Mouse (Mus musculus) cerebellum, adult (tissue): ENCODE results near the gene Gm20721.
"Not testable (repeated sequence)": the region's sequence is repeated elsewhere in the genome, so short reads cannot be mapped to it uniquely, and the experiment has no call there.

Experiments
- ATAC-seq: cut with Nextera tagmentation; 2 replicates; pipeline ENCODE4 v1.9.2; 2017; ENCODE audit warnings: mild to moderate bottlenecking, moderate library complexity, mixed read lengths; ENCODE audit not compliant: insufficient number of reproducible peaks, low FRiP score, low TSS enrichment

Gm20721 gene

GRCm38 (mm10) chr2:174331282-174332030 is 15.1 kb downstream of the Gm20721 start:
- ATAC-seq = no peak

GRCm38 (mm10) chr2:174330616-174331191 is 15.8 kb downstream of the Gm20721 start:
- peak; percentile 14; the same call in 1 of the 2 replicates for ATAC-seq

GRCm38 (mm10) chr2:174329663-174330615 is 16.6 kb downstream of the Gm20721 start:
- 0 out of 2 replicates have a peak, but pooled peaks have one; percentile 22 for ATAC-seq

GRCm38 (mm10) chr2:174328926-174329662 is 17.4 kb downstream of the Gm20721 start:
- ATAC-seq = peak; percentile 1; the same call in 1 of the 2 replicates

GRCm38 (mm10) chr2:174328358-174328905 is 18.1 kb downstream of the Gm20721 start:
- ATAC-seq = no peak

GRCm38 (mm10) chr2:174327295-174327981 is 19.1 kb downstream of the Gm20721 start:
- ATAC-seq = peak; percentile 65

GRCm38 (mm10) chr2:174326481-174326880 is 20.0 kb downstream of the Gm20721 start:
- ATAC-seq = no peak

- ATAC-seq = no peak
These were observed 20.5 kb downstream of the Gm20721 start for GRCm38 (mm10) chr2:174325989-174326388.

GRCm38 (mm10) chr2:174316661-174317060 is 29.9 kb downstream of the Gm20721 start:
- no peak for ATAC-seq

- not testable (repeated sequence) for ATAC-seq
These were observed 31.1 kb downstream of the Gm20721 start for GRCm38 (mm10) chr2:174315445-174315844.

GRCm38 (mm10) chr2:174312661-174313060 is 33.9 kb downstream of the Gm20721 start:
- ATAC-seq = no peak

GRCm38 (mm10) chr2:174312118-174312647 is 34.3 kb downstream of the Gm20721 start:
- ATAC-seq = peak; percentile 75

- no peak for ATAC-seq
These were observed 34.9 kb downstream of the Gm20721 start for GRCm38 (mm10) chr2:174311613-174312012.

- no peak for ATAC-seq
These were observed 35.5 kb downstream of the Gm20721 start for GRCm38 (mm10) chr2:174310913-174311514.

GRCm38 (mm10) chr2:174307903-174308302 is 38.6 kb downstream of the Gm20721 start:
- ATAC-seq = no peak

- no peak for ATAC-seq
These were observed 40.9 kb downstream of the Gm20721 start for GRCm38 (mm10) chr2:174305646-174306045.

GRCm38 (mm10) chr2:174302526-174302925 is 44.0 kb downstream of the Gm20721 start:
- no peak for ATAC-seq

GRCm38 (mm10) chr2:174300666-174301065 is 45.8 kb downstream of the Gm20721 start:
- ATAC-seq = no peak
